Mouse (Mus musculus) layer of hippocampus, adult 8-10 months (tissue): ENCODE measurements around the gene Cenpc1. TPM values are rescaled to one million over a fixed set of nuclear protein-coding genes. Genes with fewer than 3 reads are reported as not detected.

Source experiments
- DNase-seq, 2 experiments: peaks; one replicate each; pipeline ENCODE4 v3.0.0; 2022; ENCODE audit warnings: low spot score in 2 of 2
- total RNA-seq, 4 experiments: library from RNA; stranded (reverse); gene quantifications; 2 replicates each; pipeline ENCODE4 v1.2.4; 2022

Cenpc1 gene
- 10 to 100 TPM; 21.4 to 25.5 (median 23.4) TPM for total RNA-seq

- peak; percentile 94 for DNase-seq
These were observed at the start of gene Cenpc1 for GRCm38 (mm10) chr5:86065101-86065875. Gene Cenpc1, minus strand, starts transcription at chr5:86065583.

- no peak for DNase-seq
These were observed 48.6 kb upstream of the Cenpc1 start for GRCm38 (mm10) chr5:86113997-86114396.

- no peak for DNase-seq
These were observed 47.7 kb upstream of the Cenpc1 start for GRCm38 (mm10) chr5:86113037-86113436.

DNA sequence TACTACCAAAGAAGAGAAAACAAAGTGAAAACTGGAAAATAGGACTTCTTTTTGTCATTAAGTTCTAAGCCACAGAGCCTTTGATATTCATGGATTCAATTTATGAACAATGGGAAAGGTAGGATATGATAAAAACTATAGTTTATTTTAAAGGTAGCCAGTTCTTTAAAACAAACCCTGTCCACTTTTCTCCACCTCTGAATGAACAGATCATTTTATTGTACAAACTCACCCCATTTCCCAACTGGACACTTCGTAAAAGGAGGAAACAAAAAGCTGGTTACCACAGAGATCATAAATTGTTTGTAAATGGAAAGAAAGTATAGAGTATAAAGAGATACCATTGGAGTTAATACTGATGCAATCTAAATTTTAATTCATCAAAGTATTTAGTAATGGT is 45.7 kb upstream of the Cenpc1 start:
- no peak for DNase-seq

GRCm38 (mm10) chr5:86106610-86107009 is 41.2 kb upstream of the Cenpc1 start:
- DNase-seq, result no peak

GRCm38 (mm10) chr5:86102176-86102575 is 36.8 kb upstream of the Cenpc1 start:
- DNase-seq, result no peak

GRCm38 (mm10) chr5:86100621-86101020 is 35.2 kb upstream of the Cenpc1 start:
- no peak for DNase-seq

DNA sequence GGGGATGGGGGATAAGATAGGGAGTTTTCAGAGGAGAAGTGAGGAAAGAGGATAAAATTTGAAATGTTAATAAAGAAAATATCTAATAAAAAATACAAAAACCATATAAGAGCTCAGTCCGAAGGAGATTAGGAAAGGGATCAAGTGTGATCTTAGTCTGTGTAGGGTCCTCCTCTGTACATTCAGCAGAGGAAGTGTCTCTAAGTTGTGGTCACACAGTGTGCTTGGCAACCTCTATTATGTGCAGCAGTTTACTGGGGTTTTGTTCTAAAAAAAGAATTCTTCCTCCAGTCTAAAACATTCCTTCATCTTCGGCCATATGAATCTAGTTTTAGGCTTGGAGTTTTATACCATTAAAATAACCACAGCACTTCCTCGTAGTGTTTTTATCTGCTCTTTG is 33.6 kb upstream of the Cenpc1 start:
- no peak for DNase-seq

- DNase-seq, result no peak
These were observed 29.4 kb upstream of the Cenpc1 start for GRCm38 (mm10) chr5:86094754-86095153.

DNA sequence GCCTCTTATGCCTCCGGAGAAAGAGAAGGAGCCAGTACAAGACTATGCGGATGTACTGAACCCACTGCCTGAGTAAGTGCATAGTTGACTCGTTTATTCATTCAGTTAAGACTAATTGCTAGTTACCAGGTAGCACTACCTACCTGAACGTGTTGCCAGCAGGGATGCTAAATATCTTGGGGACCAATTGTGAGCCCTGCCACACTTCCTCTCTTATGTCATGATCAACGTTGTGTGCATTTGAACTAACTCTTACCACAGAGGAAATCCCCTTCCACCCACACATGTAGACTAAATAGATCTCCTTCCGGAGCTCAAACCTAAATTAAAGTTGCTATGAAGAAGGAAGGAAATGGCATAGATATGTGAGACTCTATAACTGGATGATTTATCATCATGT is 21.4 kb upstream of the Cenpc1 start:
- no peak for DNase-seq

- no peak for DNase-seq
These were observed 19.6 kb upstream of the Cenpc1 start for GRCm38 (mm10) chr5:86084979-86085378.

DNA sequence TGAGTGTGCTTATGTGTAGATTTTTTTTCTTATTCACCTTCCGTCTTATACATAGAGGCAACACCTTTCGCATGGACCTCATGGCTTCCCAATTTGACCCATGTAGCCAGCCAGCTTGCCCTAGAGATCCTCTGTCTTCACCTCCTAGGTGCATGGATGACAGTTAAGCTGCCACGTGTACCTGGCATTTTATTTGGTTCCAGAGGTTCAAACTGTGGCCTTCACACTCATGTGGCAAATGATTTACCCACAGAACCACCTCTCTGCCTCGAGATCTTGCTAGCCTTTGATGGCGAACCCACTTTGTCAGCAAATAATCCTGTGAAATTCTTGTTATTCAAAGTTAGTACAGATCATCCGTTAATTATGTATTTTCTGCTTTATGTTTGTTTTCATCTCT is 18.6 kb upstream of the Cenpc1 start:
- no peak for DNase-seq

DNA sequence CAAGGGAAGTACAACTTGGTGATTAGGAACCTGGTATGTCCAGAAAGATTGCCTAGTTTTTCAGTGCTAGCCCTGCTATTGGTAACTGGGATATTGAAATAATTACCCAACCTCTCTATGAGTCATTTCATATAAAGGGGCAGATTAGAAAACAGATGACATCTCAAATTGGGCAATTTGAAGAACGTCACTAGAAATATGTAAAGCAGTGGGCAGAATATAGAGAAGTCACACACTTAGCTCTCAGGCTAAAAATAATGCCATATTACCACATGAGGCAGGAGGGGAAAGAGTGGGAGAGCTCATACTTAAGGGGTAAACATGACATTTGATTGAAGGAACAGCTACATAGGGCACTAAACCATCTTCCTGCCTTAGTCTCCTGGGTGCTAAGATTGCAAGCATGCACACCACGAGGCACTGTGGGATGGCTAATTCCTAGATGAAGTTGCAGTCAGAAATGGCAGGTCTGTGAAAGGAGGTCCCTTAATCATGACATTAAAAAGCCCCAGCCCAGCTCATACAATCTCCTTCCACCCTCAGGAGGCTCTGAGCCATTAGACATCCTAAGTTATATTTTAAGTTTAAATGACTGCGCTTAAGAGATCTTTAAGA is 13.4 kb upstream of the Cenpc1 start:
- DNase-seq, result no peak

DNA sequence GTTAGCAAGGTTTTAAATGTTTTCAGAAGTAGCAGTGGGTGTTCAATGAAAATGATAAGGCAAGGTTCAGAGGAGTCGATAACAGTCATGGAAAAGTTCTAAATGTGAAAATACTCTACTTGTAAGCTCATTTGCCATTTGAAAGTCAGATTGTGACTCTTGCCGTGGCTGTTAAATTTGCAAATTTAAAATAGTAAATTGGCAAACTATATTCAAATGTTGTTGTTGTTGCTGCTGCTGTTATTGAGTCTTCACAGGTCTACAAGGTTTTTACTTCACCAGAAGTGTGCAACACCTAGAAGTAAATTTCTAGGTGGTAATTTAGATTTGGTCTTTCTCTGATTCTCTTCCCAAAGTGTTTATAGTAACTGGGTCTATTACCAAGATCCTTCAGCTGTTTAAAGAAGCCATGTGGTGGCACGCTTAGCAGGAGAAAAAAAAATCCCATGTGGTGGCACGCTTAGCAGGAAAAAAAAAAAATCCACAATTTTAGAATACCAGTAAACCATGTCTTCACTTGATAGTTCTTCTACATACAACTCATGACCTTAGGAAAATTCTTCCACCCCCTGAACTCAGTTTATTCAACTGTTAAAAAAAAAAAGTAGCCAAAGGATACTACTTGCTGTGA is 7.5 kb upstream of the Cenpc1 start:
- DNase-seq, result no peak

- DNase-seq, result no peak
These were observed 6.2 kb upstream of the Cenpc1 start, which contains the start of gene Stap1 for GRCm38 (mm10) chr5:86071538-86071937. Gene Stap1, plus strand, starts transcription at chr5:86071746.

DNA sequence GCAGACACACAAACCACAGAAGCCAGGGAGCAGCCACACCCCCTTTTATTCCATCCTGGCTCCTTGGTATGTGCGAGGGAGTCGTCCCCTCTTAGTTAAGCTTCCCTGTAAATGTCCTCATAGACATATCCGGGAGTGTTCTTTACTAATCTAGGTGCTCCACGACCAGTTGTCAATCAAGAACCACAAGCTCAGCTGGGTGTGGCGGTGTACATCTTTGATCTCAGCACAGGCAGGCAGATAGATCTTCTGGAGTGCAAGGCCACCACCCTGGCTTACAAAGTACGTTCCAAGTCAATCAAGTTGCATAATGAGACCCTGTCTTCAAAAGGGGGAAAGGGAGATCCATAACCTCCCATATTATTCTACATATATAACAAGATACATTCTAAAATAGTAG is 3.7 kb upstream of the Cenpc1 start:
- DNase-seq, result no peak

DNA sequence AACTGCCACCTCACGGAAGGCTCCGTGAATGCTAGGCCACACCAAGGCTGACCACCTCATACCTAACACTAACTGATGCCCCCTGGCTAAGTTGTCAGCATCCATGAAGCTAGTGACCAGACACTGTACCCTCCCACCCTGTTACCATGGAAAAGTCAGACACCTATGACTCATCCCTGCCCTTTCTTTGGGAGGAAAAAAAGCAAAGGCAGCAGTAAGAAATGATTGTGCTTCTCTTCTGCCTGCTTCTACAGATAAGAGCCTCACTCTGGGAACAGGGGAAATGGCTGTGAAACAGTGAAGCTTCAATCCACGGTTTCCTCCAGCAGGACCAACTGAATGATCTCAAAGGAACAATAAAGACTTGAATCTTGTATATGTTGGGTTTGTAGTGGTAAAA is 3.1 kb upstream of the Cenpc1 start:
- no peak for DNase-seq

GRCm38 (mm10) chr5:86066551-86066929 is 1.2 kb upstream of the Cenpc1 start:
- DNase-seq, result peak; percentile 80 to 90

DNA sequence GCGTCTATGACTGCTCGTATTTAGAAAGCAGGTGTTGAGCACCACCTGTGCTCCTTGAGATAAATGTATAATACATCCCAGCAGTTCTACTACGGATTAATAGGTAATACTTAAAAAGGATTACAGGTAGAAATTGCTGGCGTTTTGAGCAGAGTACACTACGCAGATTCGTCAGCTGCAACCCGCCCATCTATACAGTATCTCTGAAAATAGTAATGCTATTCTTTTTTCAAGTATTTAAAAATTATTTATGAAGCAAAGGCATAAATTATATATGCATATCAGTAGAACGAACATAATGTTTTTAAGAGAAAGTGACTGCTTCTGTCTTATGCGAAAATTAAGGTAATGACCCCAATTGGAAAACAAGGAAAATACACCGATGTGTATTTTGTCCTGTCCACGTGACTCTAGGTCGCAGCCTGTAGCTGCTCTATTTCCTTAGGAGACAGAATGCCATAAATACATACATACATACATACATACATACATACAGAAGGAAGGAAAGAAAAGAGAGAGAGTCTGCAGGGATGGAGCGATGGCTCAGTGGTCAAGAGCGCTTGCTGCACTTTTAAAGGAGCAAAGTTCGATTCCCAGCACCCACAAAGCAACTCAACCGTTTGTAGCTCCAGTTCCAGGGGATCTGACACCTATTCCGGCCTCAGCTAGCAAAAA is 630 bp upstream of the Cenpc1 start:
- no peak for DNase-seq

GRCm38 (mm10) chr5:86063501-86063900 is 1.9 kb downstream of the Cenpc1 start:
- DNase-seq, result no peak

DNA sequence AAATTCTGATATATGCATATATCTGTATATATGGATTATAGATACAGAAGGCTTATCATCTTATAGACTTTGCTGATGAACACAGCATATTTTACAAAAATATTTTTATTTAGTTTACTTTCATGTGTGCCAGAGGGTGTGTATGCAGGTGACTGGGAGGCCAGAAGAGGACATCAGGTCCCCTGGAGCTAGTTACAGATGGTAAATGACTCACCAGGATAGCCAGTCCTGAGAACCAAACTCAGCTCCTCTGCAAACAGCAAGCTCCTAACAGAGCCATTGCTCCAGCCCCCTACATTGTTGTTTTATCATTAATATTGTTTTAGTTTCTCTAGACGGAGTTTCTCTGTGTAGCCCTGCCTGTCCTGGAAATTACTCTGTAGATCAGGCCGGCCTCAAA is 35.6 kb downstream of the Cenpc1 start:
- no peak for DNase-seq
